8 mouse cellular contexts compared by ENCODE assay signal in genomic region chr14:64546787-64547186, GRCm38 (mm10).
A peak's percentile ranks its signal among the peaks of the same experiment; 100 is the strongest.
DNase-seq lines count a peak whose midpoint lies in the region; ATAC-seq and TF ChIP-seq lines count a peak whose summit lies in the region.

No protein-coding gene starts in this region.

- no peaks in the 10 kb centered on the region for H3K9me3 ChIP-seq in forebrain, embryonic 14.5 days (replicated peaks; ENCODE audit: control insufficient read depth, low read length)
- no peaks in the 10 kb centered on the region for H3K9me3 ChIP-seq in forebrain, postnatal 0 days (ENCODE audit: low read length)
- H3K9me3 ChIP-seq in G1E (replicated peaks), result no peaks in the 10 kb centered on the region
- no peaks in the 10 kb centered on the region for H3K9me3 ChIP-seq in embryonic facial prominence, embryonic 11.5 days (replicated peaks; ENCODE audit: control insufficient read depth, low read length)
- H3K9me3 ChIP-seq in limb, embryonic 10.5 days (replicated peaks), result no peaks in the 10 kb centered on the region

- peak; percentile 29 for DNase-seq in forebrain, embryonic 14.5 days (ENCODE audit: low spot score)
- no peak for DNase-seq in forebrain, postnatal 0 days
- peak; percentile 12 for DNase-seq in G1E (ENCODE audit: low spot score)
- DNase-seq in embryonic facial prominence, embryonic 11.5 days (ENCODE audit: low spot score), result peak; percentile 86
- DNase-seq in limb, embryonic 10.5 days (ENCODE audit: low spot score), result peak; percentile 78
- DNase-seq in testis, postnatal 10 days (ENCODE audit: low spot score), result peak; percentile 77

- no peaks in the 10 kb centered on the region for H3K4me1 ChIP-seq in forebrain, embryonic 14.5 days (ENCODE audit: control insufficient read depth, insufficient read depth, low read length)
- no peaks in the 10 kb centered on the region for H3K4me1 ChIP-seq in forebrain, postnatal 0 days (ENCODE audit: insufficient read depth)
- H3K4me1 ChIP-seq in G1E (ENCODE audit: insufficient read depth, low read depth, low read length), result no peaks in the 10 kb centered on the region
- no peaks in the 10 kb centered on the region for H3K4me1 ChIP-seq in embryonic facial prominence, embryonic 11.5 days (ENCODE audit: control insufficient read depth, insufficient read depth, low read length)
- H3K4me1 ChIP-seq in limb, embryonic 10.5 days, result no peaks in the 10 kb centered on the region

- no peak for TF ChIP-seq CTCF in forebrain, postnatal 0 days (IDR thresholded peaks at IDR 0.05; ENCODE audit: low read depth)
- TF ChIP-seq CTCF in G1E (IDR thresholded peaks at IDR 0.05; ENCODE audit: low read depth, low read length), result no peak

- no peak overlapping the region for H3K27ac ChIP-seq in forebrain, embryonic 14.5 days (ENCODE audit: low read depth, low read length)
- no peak overlapping the region for H3K27ac ChIP-seq in forebrain, postnatal 0 days (ENCODE audit: low read depth, low read length)
- H3K27ac ChIP-seq in embryonic facial prominence, embryonic 11.5 days (replicated peaks; ENCODE audit: low read depth, low read length), result no peak overlapping the region
- no peak overlapping the region for H3K27ac ChIP-seq in limb, embryonic 10.5 days

- no peak overlapping the region for H3K4me3 ChIP-seq in forebrain, embryonic 14.5 days (ENCODE audit: low read depth, low read length)
- no peak overlapping the region for H3K4me3 ChIP-seq in forebrain, postnatal 0 days (ENCODE audit: low read depth, low read length)
- no peak overlapping the region for H3K4me3 ChIP-seq in G1E (ENCODE audit: low read depth, low read length)
- H3K4me3 ChIP-seq in embryonic facial prominence, embryonic 11.5 days (ENCODE audit: low read depth, low read length), result no peak overlapping the region
- no peak overlapping the region for H3K4me3 ChIP-seq in limb, embryonic 10.5 days

- no peaks in the 10 kb centered on the region for H3K27me3 ChIP-seq in forebrain, embryonic 14.5 days (replicated peaks; ENCODE audit: control insufficient read depth, insufficient read depth, low read length)
- no peaks in the 10 kb centered on the region for H3K27me3 ChIP-seq in forebrain, postnatal 0 days (ENCODE audit: insufficient read depth, low read length)
- H3K27me3 ChIP-seq in G1E (ENCODE audit: insufficient read depth, low read length), result no peaks in the 10 kb centered on the region
- no peaks in the 10 kb centered on the region for H3K27me3 ChIP-seq in embryonic facial prominence, embryonic 11.5 days (ENCODE audit: control insufficient read depth, insufficient read depth, low read length)
- no peaks in the 10 kb centered on the region for H3K27me3 ChIP-seq in limb, embryonic 10.5 days (ENCODE audit: low read depth, poor library complexity, severe bottlenecking)

- ATAC-seq in forebrain, embryonic 14.5 days, result no peak
- no peak for ATAC-seq in forebrain, postnatal 0 days
- no peak for ATAC-seq in G1E (ENCODE audit: extremely low read depth, insufficient number of reproducible peaks, low FRiP score, poor library complexity, severe bottlenecking)
- ATAC-seq in embryonic facial prominence, embryonic 11.5 days (replicated peaks; ENCODE audit: insufficient number of reproducible peaks, low FRiP score, low TSS enrichment, low read depth), result no peak
- ATAC-seq in megakaryocyte-erythroid progenitor cell, adult 5-6 weeks (replicated peaks; ENCODE audit: low FRiP score, low TSS enrichment, poor library complexity, severe bottlenecking), result no peak
- no peak for ATAC-seq in monocyte, adult 5-6 weeks (replicated peaks; ENCODE audit: insufficient number of reproducible peaks, low FRiP score, low TSS enrichment, poor library complexity, severe bottlenecking)

- H3K9ac ChIP-seq in forebrain, embryonic 14.5 days (ENCODE audit: low read length), result no peak overlapping the region
- H3K9ac ChIP-seq in forebrain, postnatal 0 days, result no peak overlapping the region
- no peak overlapping the region for H3K9ac ChIP-seq in embryonic facial prominence, embryonic 11.5 days (replicated peaks; ENCODE audit: low read length)

- 5% methylated on average over 4 of the region's 4 CpGs for WGBS in forebrain, embryonic 14.5 days
- 10% methylated on average over 4 of the region's 4 CpGs for WGBS in forebrain, postnatal 0 days
- 1% methylated on average over 4 of the region's 4 CpGs for WGBS in embryonic facial prominence, embryonic 11.5 days
- 1% methylated on average over 4 of the region's 4 CpGs for WGBS in limb, embryonic 10.5 days

- no peak overlapping the region for H3K4me2 ChIP-seq in forebrain, embryonic 14.5 days (ENCODE audit: low read length)
- H3K4me2 ChIP-seq in forebrain, postnatal 0 days (ENCODE audit: low read depth), result no peak overlapping the region
- H3K4me2 ChIP-seq in embryonic facial prominence, embryonic 11.5 days (ENCODE audit: low read depth, low read length), result no peak overlapping the region

- H3K36me3 ChIP-seq in forebrain, embryonic 14.5 days (ENCODE audit: control insufficient read depth, insufficient read depth, low read length), result no peaks in the 10 kb centered on the region
- no peaks in the 10 kb centered on the region for H3K36me3 ChIP-seq in forebrain, postnatal 0 days (ENCODE audit: insufficient read depth)
- H3K36me3 ChIP-seq in G1E (replicated peaks), result no peaks in the 10 kb centered on the region
- no peaks in the 10 kb centered on the region for H3K36me3 ChIP-seq in embryonic facial prominence, embryonic 11.5 days (replicated peaks; ENCODE audit: control insufficient read depth, insufficient read depth, low read depth, low read length)
- H3K36me3 ChIP-seq in limb, embryonic 10.5 days, result no peaks in the 10 kb centered on the region
